Mouse (Mus musculus) gastrocnemius, postnatal 14 days (tissue): ENCODE measurements at regions not wholly inside any gene's neighbourhood (a gene's known extent, or its start where the extent isn't known, plus 50 kb on each side); places are given as distances from the start of the nearest gene placed in this dataset.

ENCODE experiments used
- DNase-seq: peaks from one replicate; pipeline ENCODE4 v3.0.0; 2021; ENCODE audit warnings: mixed read lengths
- intact Hi-C: fragments of 180-260 bp; cut with DNase I; formaldehyde crosslinking; loops from one replicate; pipeline ENCODE4 v1.15.1; 2025; ENCODE audit warnings: low total_unique reads

DNA sequence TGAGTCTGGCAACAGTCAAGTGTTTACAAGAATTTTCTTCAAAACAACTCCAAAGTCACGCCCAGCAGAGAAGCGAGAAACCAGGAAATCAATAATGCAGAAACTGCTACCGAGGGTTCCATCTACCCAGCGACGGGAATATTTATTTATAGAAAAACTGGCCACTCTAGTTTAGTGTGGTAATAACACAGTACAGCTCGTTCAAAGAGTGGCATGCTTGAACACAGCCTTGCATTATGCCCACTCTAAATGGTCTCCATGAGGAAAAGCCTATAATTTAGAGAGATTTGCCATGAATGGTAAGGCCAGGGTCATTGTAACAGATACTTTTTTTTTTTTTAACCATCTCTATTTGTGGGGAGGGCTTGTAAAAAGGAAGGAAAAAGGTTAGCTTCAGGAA lies 67.8 kb upstream of the Tent5a start:
- intact Hi-C loops, result no loop called here
- DNase-seq, result no peak

DNA sequence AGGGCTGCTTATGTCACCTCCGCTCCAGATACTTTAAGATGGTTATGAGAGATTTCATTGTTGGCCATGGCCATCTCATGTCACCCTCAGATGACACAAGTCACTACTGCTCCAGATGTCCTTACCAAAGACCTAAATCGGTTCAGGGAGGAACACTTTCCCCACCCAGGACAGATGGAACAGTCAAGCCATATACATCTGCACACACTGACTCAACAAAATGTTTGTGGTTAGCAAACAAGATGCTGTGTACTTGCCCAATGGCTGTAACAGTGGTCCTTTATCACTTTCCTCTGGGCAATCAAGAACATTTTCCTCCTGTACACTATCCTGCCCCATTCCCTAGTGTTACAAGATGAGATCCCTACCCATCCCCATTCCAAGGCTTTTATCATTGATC lies 64.1 kb upstream of the Tent5a start:
- intact Hi-C loops, result no loop called here
- no peak for DNase-seq

DNA sequence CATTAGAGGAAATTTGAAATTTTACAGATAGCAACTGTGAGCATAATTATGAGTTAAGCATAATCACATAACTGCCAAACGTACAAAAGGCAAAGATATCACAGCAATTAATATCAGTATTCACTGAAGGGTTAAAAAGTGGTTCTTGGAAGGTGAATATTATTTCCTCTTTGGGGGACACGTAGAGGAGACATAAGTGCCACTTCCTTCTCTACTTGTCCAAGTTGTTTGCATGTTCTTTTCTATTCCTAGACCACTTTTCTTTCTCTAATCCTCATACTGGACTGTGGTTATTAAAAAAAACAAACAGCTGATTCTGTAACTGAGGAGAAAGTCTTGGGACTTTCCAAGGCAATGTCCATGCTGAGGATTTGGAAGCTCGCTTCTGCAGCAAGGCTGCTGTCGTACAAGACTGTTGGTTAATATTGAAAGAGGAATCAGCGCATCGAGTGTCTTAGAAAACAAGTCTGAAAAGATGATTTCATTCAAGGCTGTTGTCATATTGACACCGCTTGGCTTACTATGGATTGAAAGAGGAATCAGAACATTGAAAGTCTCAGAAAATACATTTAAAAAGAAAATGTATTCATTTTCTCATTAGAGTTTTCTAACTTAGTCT lies 61.7 kb upstream of the Tent5a start:
- no peak for DNase-seq
- intact Hi-C loops, result no loop called here

DNA sequence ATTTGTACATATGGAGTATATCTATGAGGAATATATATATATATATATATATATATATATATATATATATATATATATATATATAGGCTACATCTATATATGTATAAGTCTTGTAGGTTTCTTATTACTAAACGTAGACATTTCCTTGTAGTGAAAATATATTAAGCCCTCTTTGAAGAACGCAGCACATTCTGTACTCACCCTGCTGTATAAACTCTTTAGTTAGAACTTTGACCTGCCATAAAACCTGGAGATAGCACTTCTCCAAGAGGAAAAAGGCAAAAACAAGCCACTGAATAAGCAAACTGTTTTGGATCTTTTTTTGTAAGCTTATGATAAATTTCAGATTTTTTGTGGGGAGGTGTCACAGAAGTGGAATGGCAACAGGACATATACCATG lies 55.3 kb upstream of the Tent5a start:
- DNase-seq, result no peak
- intact Hi-C loops, result no loop called here

DNA sequence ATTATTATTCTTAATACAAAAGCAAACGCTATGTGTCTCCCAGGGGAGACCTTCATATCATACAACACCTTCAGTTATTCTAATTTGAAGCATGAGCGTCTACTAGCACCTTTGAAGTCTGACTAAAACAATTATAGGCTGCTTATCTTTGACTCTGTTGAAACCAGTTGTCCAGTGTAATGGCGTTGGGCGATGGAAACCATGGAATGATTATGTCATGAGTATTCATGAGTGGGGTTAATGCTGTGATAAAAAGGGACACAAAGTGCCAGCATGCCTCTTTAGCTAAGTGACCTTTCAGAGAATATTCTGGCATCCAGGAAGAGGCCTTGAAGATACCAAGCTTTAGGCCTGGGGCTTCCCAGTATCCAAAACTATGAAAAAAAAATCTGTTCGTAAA lies 53.6 kb upstream of the Tent5a start:
- DNase-seq, result no peak

DNA sequence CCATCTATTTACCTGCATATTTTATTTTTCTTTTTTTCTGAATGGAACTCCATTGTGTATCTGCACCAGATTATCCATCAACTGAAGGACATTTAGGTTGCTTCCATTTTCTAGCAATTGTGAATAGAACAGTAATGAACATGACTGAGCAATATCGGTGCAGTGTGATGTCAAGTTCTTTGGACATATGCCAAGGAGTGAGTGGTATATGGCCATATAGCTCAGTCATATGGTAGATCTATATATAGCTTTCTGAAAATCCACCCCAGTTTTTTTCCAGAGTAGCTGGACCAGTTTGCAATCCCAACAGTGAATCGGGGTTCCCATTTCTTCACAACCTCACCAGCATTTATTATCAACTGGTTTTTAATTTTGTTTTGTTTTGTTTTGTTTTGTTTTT lies 52.0 kb upstream of the Tent5a start:
- DNase-seq, result no peak
- intact Hi-C loops, result no loop called here

More for the DNA sequence above, 53.6 kb upstream of the Tent5a start:
- intact Hi-C loops, result no loop called here
